Mouse (Mus musculus) c-Kit-positive CD71-positive TER-119-positive erythroid progenitor cells, embryonic 14.5 days (primary cell): Measurements from ENCODE around the gene Tnfaip3.

ENCODE experiments used
- DNase-seq: peaks from one replicate; pipeline ENCODE4 v3.0.0-alpha.2; 2013; ENCODE audit warnings: low spot score

Gene Tnfaip3

GRCm38 (mm10) chr10:19014381-19015256 is 838 bp downstream of the Tnfaip3 start:
- DNase-seq: no peak

GRCm38 (mm10) chr10:19013351-19013750 is 2.1 kb downstream of the Tnfaip3 start:
- DNase-seq: no peak

- no peak for DNase-seq
Observed at GRCm38 (mm10) chr10:19012616-19013015, 2.8 kb downstream of the Tnfaip3 start.

- no peak for DNase-seq
Observed at GRCm38 (mm10) chr10:19011832-19012440, 3.5 kb downstream of the Tnfaip3 start.

- no peak for DNase-seq
Observed at GRCm38 (mm10) chr10:19010414-19010813, 5.0 kb downstream of the Tnfaip3 start.

GRCm38 (mm10) chr10:19009186-19009672 is 6.2 kb downstream of the Tnfaip3 start:
- DNase-seq: no peak

DNA sequence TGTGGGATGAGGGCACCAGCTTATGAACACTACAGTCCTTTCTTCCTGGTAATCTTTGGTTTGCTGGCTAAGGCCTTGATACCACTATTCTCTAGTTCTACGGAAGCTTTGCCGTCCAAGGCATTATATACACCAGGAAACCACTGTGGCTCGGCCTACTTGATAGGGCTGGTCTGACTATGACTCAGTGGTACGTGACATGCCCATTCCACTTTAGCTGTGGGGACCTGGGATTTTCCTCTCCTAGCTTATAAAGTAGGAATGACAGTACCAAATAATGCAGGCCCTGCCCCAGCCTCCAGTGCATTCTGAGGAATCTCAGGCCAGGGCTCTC is 6.9 kb downstream of the Tnfaip3 start:
- DNase-seq: no peak

- DNase-seq: no peak
Observed at GRCm38 (mm10) chr10:19007897-19008606, 7.4 kb downstream of the Tnfaip3 start.

DNA sequence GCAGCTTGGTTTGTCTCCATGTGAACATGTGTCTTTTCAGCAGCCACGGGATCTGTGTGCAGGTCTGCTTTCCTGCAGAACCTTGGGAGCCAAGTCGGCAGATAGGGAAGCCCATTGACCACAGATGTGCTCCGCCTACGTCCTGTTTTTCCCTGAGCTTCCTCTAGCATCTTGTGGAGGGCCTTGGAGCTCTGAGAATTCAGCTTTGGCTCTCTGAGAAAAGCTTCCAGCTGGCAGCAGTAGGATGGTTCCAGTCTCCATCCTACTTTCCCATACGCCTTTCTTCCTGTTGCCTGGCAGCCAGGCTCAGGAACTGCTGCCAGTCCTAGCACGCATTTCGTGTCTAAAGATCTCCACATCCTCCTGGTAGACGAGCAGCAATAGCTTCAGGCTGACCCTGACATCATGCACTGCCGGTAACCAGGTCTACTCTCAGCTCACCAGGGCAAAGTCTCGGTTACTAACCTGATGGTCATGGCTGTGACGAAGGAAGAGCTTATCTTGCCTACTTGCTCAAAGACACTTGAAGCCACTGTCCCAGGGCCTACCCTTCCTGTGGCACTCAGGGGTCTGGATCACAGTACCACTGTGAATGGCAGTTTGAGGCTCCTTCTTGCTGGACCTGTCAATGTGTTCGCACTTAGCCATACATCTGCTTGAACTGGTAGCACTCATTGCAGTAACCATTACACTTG is 13.2 kb downstream of the Tnfaip3 start:
- DNase-seq: no peak

GRCm38 (mm10) chr10:18999427-18999826 is 16.0 kb downstream of the Tnfaip3 start:
- no peak for DNase-seq

DNA sequence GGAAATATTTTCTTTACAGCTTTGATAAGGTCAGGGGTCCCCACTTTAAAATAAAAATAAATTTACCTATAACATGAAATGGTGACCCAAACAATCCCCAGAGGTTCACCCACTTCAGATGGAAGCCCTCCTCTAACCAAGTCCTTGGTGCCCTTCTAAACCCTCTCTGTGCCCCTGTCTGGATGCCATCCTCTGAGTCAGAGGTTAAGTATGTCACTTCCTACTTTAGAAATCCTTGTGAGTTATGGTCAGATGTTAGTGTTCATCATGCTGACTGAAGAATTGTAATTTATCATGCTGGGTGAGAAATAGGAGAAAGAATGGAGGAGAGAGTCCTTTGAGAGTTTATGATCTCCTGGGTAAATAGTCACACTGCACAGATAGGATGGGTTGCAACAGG is 19.1 kb downstream of the Tnfaip3 start:
- no peak for DNase-seq

DNA sequence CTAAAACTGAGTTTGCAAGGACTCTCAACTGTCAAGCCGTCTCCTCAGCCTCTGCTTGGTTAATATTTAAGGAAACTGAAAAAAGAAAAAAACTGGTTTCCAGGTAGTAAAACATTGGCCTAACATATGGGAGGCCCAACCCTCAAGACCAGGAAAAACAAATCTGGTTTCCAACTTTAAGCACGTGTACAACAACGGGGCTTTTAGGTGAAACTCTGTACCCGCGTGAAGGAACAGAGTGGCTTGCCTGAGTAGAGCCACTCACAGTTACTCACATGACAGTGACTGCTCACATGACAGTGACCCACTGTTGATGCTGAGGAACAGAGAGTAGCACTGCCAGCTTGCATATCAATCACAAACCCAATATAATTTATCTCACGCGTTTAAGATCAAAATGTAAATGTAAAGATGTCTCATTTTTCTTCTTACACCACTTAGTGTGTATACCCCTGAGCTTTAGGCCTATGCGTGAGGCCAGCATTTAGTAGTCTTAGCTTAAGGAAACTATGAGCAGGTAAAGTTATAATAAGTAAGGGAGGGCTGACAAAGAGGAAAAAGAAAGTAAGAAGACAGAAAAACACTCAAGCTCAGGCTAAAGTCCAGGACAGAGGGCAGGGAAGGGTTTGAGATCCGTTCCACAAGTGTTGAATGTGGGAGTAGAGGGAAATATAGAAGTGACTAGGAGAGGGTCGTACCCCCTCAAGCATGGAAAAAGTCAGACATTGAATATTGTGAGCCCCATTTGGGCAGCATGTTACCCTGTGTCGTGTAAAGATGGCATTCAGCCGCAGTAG is 19.8 kb downstream of the Tnfaip3 start:
- DNase-seq: no peak

- no peak for DNase-seq
Observed at GRCm38 (mm10) chr10:18992971-18993370, 22.5 kb downstream of the Tnfaip3 start.

GRCm38 (mm10) chr10:18991057-18991456 is 24.4 kb downstream of the Tnfaip3 start:
- DNase-seq: no peak

GRCm38 (mm10) chr10:18987907-18988199 is 27.6 kb downstream of the Tnfaip3 start:
- DNase-seq: no peak

DNA sequence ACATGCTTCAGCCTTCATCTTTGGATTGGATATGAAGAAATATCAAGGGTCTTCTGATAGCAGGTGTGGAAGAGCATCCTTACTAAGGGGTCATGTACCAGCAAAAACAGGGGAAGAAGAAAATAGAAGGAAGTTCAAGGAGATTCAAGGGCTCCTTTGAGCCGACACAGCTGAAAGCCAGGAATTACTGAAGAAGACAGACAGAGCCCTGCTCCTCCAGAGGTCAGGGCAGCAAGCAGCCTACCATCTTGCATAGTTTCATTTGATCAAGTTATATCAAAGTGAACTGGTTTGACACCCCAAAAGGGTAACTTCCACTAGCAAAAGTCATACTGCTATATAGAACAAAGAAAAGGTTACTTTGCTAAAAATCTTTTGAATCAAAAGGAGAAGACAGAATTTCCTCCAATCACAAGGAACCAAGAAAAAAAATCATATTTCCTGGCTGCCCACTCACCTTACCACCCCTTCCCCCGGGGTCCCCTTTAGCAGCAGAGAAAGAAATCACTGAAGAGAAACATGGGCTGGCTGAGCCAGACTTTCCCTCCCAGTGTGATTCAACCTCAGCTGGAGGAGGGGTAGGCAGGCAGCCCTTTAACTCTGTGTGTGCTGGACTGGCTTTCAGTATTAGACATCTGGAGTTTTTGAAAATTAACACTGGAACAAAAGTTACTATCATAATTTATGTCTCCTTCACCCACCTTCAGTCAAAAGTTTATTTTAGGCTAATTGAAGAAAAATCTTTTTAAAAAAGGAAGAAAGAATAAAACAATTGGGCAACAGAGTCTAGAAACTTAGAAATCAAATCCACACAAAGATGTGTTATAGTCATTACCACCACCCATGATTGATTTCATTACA is 28.2 kb downstream of the Tnfaip3 start:
- DNase-seq: no peak

DNA sequence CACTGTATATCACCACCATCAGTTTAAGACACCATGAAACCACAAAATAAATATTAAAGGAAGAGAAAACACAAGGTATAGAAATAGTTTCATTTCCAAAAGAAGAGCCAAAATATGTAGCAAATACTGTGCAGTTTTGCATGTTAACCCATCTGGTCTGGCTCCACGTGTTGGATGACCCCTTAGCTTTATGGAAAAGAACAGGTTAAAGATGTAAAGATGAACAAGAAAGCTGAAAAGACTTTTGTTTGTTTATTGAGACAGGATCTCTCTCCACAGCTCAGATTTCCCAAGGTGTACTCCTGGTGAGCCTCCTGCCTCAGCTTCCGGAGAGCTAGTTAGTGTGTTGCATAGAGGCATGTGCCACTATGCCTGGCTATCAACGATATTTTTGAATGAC is 29.9 kb downstream of the Tnfaip3 start:
- DNase-seq: no peak

DNA sequence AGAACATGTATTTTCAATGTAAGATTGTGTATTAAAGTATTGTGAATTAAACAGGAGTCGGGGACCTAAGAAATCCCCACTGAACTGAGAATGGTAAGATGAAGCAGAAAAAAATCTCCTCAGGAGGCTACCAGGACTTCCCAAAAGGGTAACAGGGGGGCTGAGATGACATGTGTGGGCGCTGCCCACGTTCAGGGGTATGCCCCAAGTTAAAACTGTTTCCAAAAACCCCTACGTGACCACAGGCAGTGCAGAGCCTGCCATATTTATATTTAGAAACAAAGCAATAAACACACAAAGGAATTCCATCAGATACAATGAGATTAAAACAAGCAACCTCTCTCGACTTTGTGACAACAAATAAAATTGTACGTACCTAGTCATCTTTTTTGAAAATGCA is 31.9 kb downstream of the Tnfaip3 start:
- DNase-seq: no peak

DNA sequence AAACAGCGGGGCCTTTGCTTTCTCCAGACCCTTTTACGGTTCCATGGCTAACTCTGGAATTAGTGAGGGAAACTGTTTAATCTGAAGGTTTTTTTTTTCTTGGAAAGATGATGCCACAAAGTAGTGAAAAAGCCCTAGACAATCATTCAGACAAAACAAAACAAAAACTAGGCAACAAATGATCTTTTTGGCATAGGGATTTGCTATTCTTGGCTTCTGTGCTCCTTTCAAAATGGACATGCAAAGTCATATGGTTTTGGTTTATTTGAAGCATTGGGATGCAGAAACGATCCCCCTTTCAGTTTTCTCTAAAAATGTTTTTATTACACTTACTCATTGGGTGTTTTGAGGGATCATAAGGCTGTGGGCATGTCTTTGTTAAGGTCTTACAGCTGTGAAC is 41.0 kb downstream of the Tnfaip3 start:
- no peak for DNase-seq

GRCm38 (mm10) chr10:18966893-18967292 is 48.6 kb downstream of the Tnfaip3 start:
- DNase-seq: no peak

DNA sequence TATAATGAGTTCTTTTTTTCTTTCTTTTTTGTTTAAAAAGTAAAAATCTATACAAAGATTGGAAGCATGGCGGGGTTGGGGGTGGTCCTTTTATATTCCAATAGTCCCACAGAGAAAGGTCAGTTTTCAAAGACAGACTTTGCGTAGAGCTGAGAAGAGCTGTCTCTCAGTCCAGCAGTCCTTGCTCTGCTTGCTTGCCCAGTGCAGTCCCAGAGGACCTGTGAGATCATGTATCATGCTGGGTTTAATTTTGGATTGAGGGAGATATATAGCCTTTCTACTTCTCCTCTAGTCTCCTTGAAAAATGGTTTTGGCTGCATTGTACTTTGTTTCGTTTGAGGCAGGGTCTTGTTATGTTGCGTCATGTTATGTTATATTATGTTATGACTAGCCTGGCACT is 49.9 kb downstream of the Tnfaip3 start:
- no peak for DNase-seq
